Mouse (Mus musculus): ENCODE measurements around the gene Pidd1.

Gene Pidd1

GRCm38 (mm10) chr7:141472763-141473162 is 28.9 kb upstream of the Pidd1 start:
- no peak for DNase-seq (ENCODE audit: low spot score)

GRCm38 (mm10) chr7:141472226-141472625 is 28.4 kb upstream of the Pidd1 start:
- no peak for DNase-seq (ENCODE audit: low spot score)

GRCm38 (mm10) chr7:141471236-141471635 is 27.4 kb upstream of the Pidd1 start:
- DNase-seq (ENCODE audit: low spot score), result no peak

GRCm38 (mm10) chr7:141470637-141470944 is 26.8 kb upstream of the Pidd1 start:
- no peak for DNase-seq (ENCODE audit: low spot score)

- no peak for DNase-seq (ENCODE audit: low spot score)
These were observed 26.2 kb upstream of the Pidd1 start for GRCm38 (mm10) chr7:141469901-141470636.

GRCm38 (mm10) chr7:141469352-141469751 is 25.5 kb upstream of the Pidd1 start:
- DNase-seq (ENCODE audit: low spot score), result no peak

GRCm38 (mm10) chr7:141468522-141469211 is 24.8 kb upstream of the Pidd1 start:
- peak; percentile 82 for DNase-seq (ENCODE audit: low spot score)

GRCm38 (mm10) chr7:141468164-141468521 is 24.3 kb upstream of the Pidd1 start:
- no peak for DNase-seq (ENCODE audit: low spot score)

- DNase-seq (ENCODE audit: low spot score), result peak; percentile 73
These were observed 23.6 kb upstream of the Pidd1 start, which contains the start of gene Cd151 for GRCm38 (mm10) chr7:141467230-141468030. Gene Cd151, plus strand, starts transcription at chr7:141467392.

GRCm38 (mm10) chr7:141466607-141467148 is 22.9 kb upstream of the Pidd1 start:
- no peak for DNase-seq (ENCODE audit: low spot score)

GRCm38 (mm10) chr7:141466045-141466394 is 22.2 kb upstream of the Pidd1 start:
- DNase-seq (ENCODE audit: low spot score), result no peak

- DNase-seq (ENCODE audit: low spot score), result no peak
These were observed 21.7 kb upstream of the Pidd1 start for GRCm38 (mm10) chr7:141465388-141466044.

GRCm38 (mm10) chr7:141464603-141465201 is 20.9 kb upstream of the Pidd1 start:
- no peak for DNase-seq (ENCODE audit: low spot score)

GRCm38 (mm10) chr7:141463824-141464602 is 20.2 kb upstream of the Pidd1 start:
- DNase-seq (ENCODE audit: low spot score), result no peak

- DNase-seq (ENCODE audit: low spot score), result no peak
These were observed 18.6 kb upstream of the Pidd1 start for GRCm38 (mm10) chr7:141462333-141462821.

- DNase-seq (ENCODE audit: low spot score), result no peak
These were observed 17.9 kb upstream of the Pidd1 start for GRCm38 (mm10) chr7:141461521-141462332.

GRCm38 (mm10) chr7:141460391-141461113 is 16.7 kb upstream of the Pidd1 start, which contains the start of gene Cracr2b:
Gene Cracr2b, plus strand, starts transcription at chr7:141461094.
- no peak for DNase-seq (ENCODE audit: low spot score)

- no peak for DNase-seq (ENCODE audit: low spot score)
These were observed 16.2 kb upstream of the Pidd1 start for GRCm38 (mm10) chr7:141460001-141460390.

GRCm38 (mm10) chr7:141459301-141459711 is 15.5 kb upstream of the Pidd1 start:
- no peak for DNase-seq (ENCODE audit: low spot score)
